Mouse (Mus musculus): Measurements from ENCODE around the gene Stra8. TPM values are rescaled to one million over a fixed set of nuclear protein-coding genes. Genes with fewer than 3 reads are reported as not detected.

Gene Stra8
- polyA plus RNA-seq (2015; fragmentation: Nextera tagmentation; extraction: Ambion mirVana): not detected in 2 replicates

DNA sequence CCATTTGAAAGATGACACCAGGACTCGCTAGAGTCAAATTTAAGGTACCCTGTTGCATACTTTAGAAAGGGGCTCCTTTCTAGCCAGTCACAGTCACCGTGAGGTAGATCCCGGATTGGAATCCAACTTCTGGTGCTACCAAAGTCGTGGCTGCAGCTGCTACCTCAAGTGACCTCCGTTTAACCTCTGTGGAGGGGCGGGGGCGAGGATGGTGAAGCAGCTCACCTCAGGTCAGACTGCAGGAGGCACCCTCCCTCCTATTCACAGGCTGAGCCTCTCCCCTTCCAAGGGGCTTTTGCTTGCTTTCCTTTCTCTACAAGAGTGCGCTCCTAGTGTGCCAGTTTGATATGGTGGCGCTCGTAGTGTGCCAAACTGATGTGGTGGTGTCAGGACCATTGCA, at the start of gene Stra8:
TSS of gene Stra8 (plus strand) at position 208 of the 400 bp plus-strand sequence.
- Histone ChIP-seq H3K27ac (replicated peaks) (no peak within 1 kb of the TSS), H3K4me1 (peaks cover 3% of the 10 kb centered on the region; the same call in 1 of the 2 replicates), H3K4me2 (no peak within 1 kb of the TSS), H3K9me3 (no peaks in the 10 kb centered on the region), H3K4me3 (no peak within 1 kb of the TSS), H3K27me3 (replicated peaks) (no peaks in the 10 kb centered on the region), H3K36me3 (no peaks in the 10 kb centered on the region), H3K9ac (no peak within 1 kb of the TSS)
- no peak for ATAC-seq (ENCODE audit: extremely low read depth, insufficient number of reproducible peaks, low FRiP score, low TSS enrichment)
- WGBS: 43% methylated on average over 10 of the region's 10 CpGs

DNA sequence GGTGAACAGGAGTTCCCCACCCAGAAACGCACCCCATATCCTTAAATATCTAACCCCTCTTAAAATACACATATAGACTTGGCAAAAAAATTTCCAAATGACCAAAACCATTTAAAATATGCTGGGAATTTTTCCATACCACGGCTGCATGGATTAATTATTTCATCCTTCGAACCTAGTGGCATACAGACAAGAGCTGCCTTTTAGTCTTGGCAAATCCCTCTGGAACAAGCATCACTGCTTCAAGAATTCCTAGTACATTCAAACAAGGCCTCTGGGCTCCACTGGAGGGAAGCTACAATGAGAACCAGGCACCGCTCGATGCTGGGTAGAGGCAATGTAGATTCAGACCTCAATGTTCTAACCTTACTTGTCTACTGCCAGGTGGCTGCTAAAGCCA, 49.2 kb upstream of the Stra8 start:
- Histone ChIP-seq H3K4me1 (peaks cover 69% of the 10 kb centered on the region), H3K4me3 (no peak overlapping the region), H3K27ac (replicated peaks) (no peak overlapping the region), H3K27me3 (replicated peaks) (no peaks in the 10 kb centered on the region), H3K9ac (no peak overlapping the region), H3K36me3 (peaks cover 5% of the 10 kb centered on the region; the same call in 1 of the 2 replicates), H3K9me3 (no peaks in the 10 kb centered on the region), H3K4me2 (no peak overlapping the region)
- 69% methylated on average over 5 of the region's 5 CpGs for WGBS
- no peak for ATAC-seq (ENCODE audit: extremely low read depth, insufficient number of reproducible peaks, low FRiP score, low TSS enrichment)

DNA sequence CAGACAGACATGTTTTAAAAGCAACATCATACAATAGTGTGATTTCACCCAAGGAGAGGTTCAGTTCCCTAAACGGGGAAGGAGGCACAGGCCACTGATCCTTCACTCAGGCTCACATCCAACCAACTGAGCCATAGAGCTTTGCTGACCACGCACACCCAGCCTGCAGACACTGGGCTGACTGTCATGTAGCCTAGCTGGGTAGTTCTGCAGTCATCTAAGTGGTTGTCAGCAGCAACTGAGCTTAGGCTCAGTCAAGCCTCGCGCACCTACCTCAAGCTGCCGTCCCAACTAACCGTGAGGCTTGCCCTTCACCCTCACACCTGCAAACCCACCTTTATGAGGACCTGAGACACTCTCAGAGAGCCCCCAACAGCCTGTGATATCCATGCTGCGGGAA, 48.0 kb upstream of the Stra8 start:
- Histone ChIP-seq H3K4me1 (peaks cover 69% of the 10 kb centered on the region), H3K4me2 (no peak overlapping the region), H3K27ac (replicated peaks) (no peak overlapping the region), H3K4me3 (no peak overlapping the region), H3K9me3 (no peaks in the 10 kb centered on the region), H3K36me3 (peaks cover 5% of the 10 kb centered on the region; the same call in 1 of the 2 replicates), H3K27me3 (replicated peaks) (no peaks in the 10 kb centered on the region), H3K9ac (no peak overlapping the region)
- ATAC-seq (ENCODE audit: extremely low read depth, insufficient number of reproducible peaks, low FRiP score, low TSS enrichment): no peak
- 86% methylated on average over 7 of the region's 7 CpGs for WGBS

DNA sequence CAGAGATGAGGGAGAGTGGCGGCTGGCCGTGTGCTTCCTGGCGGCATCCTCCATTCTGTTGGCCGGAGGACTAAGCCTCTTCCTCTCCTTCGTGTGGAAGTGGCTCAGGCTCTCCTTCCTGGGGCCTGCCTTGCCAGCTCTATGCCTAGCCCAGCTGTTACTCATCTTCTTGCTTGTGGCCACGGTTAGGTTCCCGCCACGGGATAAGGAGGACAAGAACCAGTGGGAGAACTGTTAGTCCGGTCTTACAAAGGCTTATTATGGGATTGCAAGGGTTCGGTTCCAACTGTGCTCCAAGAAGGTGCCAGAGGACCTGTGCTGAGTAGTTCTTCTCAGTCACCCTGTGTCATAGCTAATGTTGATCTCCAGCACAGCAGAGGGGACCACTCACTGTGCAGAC, 47.1 kb upstream of the Stra8 start:
- H3K4me2 ChIP-seq: no peak overlapping the region
- peaks cover 5% of the 10 kb centered on the region; the same call in 1 of the 2 replicates for H3K36me3 ChIP-seq
- H3K4me1 ChIP-seq: peaks cover 69% of the 10 kb centered on the region
- 80% methylated on average over 10 of the region's 10 CpGs for WGBS
- no peak for ATAC-seq (ENCODE audit: extremely low read depth, insufficient number of reproducible peaks, low FRiP score, low TSS enrichment)
- no peak overlapping the region for H3K27ac ChIP-seq (replicated peaks)
- H3K9ac ChIP-seq: no peak overlapping the region
- H3K9me3 ChIP-seq: no peaks in the 10 kb centered on the region
- no peak overlapping the region for H3K4me3 ChIP-seq
- no peaks in the 10 kb centered on the region for H3K27me3 ChIP-seq (replicated peaks)

DNA sequence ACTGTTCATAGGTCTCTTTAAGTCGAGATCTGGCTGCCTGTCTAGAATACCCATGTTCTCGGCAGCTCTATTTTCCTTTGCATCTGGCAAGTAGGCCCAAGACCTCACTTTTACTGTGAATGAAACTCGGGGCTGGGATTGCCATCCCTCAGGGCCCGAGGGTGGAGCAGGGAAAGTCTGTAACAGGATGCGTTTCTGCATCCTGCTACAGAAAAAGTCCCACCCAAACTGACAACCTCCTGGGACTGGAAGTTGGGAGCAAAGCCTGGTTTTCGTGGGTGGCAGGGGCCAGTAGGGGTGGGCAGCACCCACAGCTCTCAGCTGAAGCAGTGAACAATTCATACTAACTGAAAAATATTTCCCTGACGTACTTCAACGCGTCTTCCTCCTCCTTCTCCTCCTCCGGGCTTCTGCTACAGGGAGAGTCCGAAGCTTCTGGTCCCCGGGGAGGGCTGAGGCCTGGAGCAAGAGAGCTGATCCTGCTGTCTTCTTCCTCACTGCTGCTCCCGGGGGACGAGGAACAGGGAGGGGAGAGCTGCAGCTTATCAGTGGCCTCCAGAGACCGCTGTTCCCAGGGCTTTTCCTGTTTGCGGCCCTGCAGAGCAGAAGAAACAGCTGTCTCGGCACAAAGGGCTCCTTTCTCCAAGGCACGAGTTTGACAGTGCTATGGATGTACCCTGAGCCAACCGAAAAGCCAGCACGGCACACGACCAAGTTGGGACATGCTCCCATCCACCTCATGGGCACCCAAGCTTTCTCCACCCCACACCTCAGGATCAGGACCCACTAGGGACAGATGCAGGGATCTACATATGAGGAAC, 45.7 kb upstream of the Stra8 start:
- Histone ChIP-seq H3K9ac (peak overlapping the region; percentile 60), H3K9me3 (no peaks in the 10 kb centered on the region), H3K4me2 (peak overlapping the region; percentile 77), H3K27me3 (replicated peaks) (no peaks in the 10 kb centered on the region), H3K27ac (replicated peaks) (peak overlapping the region; percentile 96), H3K36me3 (peaks cover 8% of the 10 kb centered on the region), H3K4me1 (peaks cover 65% of the 10 kb centered on the region), H3K4me3 (no peak overlapping the region)
- WGBS: 31% methylated on average over 21 of the region's 21 CpGs
- ATAC-seq (ENCODE audit: extremely low read depth, insufficient number of reproducible peaks, low FRiP score, low TSS enrichment): no peak

DNA sequence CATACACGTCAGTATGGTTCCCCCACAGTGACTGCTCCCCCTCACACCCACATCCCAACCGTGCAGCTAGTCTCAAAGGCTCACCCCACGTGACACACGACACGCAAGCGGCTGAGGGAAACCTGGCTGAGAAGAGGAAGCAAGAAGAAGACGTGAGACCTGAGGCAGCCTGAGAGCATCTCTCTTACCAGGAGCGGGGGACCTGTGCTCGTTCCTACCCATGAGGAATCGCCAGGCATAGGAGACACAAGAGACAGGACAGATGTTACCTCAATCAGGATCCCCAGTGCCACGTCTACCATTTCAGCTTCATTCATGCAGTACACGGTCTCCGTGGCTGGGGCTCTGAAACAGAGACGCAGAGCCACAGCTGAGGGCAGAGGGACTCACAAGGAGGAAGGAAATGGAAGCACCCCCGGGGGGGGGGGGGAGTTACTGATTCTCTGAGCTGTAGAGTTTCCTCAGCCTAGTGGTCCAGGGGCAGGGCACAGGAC, 44.6 kb upstream of the Stra8 start:
- H3K9me3 ChIP-seq: no peaks in the 10 kb centered on the region
- peak overlapping the region; percentile 77 for H3K4me2 ChIP-seq
- H3K4me1 ChIP-seq: peaks cover 55% of the 10 kb centered on the region
- H3K4me3 ChIP-seq: no peak overlapping the region
- WGBS: 77% methylated on average over 15 of the region's 15 CpGs
- no peaks in the 10 kb centered on the region for H3K27me3 ChIP-seq (replicated peaks)
- peaks cover 19% of the 10 kb centered on the region for H3K36me3 ChIP-seq
- ATAC-seq (ENCODE audit: extremely low read depth, insufficient number of reproducible peaks, low FRiP score, low TSS enrichment): no peak
- peak overlapping the region; percentile 96 for H3K27ac ChIP-seq (replicated peaks)
- peak overlapping the region; percentile 60 for H3K9ac ChIP-seq

DNA sequence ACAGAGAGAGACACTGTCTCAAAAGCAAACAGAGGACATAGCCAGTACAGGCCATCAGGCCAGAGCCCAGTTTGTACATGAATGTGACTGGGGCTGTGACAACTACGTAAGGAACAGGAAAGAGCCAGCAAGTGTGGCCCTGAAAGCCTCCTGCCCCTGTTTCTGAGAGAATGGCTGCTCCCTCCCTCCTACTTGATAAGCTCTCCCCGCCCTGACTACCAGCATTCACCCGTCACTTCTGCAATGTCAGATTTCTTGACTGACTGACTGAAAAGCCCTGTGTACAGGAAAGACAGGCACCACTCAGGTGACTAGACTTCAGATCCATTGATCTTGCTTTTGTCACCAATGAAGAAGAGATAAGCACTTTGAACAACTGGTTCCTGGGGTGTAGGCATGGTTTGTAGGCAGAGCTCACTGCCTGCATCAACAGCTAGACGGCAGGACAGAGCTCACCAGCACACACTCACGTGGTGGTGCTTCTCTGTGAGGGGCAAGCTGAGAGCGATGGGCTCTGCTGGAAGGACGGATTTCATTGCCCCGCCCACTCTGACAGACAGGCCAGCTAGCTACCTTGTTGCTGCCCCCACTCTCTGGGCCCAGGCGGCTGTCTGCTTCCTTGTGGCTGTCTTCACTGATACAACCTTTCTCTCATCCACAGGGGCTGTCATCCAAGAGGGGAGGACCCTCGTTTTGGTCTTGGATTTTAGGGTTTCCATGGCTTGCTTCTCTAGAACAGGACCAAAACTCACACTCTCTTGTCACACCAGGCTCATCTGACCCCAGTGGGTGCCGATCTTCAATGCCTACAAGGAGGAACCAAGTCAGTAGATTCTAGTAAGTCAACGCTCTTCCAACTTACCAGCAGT, 43.8 kb upstream of the Stra8 start:
- Histone ChIP-seq H3K27me3 (replicated peaks) (no peaks in the 10 kb centered on the region), H3K4me3 (peak overlapping the region; percentile 78), H3K4me1 (peaks cover 48% of the 10 kb centered on the region), H3K9me3 (no peaks in the 10 kb centered on the region), H3K27ac (replicated peaks) (peak overlapping the region; percentile 96), H3K36me3 (peaks cover 27% of the 10 kb centered on the region), H3K9ac (peak overlapping the region; percentile 94), H3K4me2 (peak overlapping the region; percentile 77)
- 27% methylated on average over 12 of the region's 12 CpGs for WGBS
- ATAC-seq (ENCODE audit: extremely low read depth, insufficient number of reproducible peaks, low FRiP score, low TSS enrichment): 0 out of 2 replicates have a peak, but pooled peaks have one; percentile 27

DNA sequence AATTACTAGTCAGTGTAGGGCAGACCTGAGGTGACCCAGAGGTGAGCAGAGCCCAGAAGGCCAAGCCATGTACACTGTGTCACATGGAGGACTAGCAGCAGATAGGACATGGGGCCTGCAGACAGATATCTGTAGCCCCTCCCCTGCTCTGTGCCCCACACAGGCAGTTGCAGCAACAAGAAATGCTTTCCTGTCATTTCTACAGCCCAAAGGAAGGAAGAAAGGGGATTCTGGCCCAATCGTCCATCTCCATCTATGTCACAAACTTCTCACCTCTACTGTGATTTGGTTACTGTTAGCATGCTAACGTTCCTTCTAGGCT, 43.2 kb upstream of the Stra8 start:
- Histone ChIP-seq H3K4me2 (peak overlapping the region; percentile 77), H3K9me3 (no peaks in the 10 kb centered on the region), H3K9ac (peak overlapping the region; percentile 94), H3K36me3 (peaks cover 33% of the 10 kb centered on the region), H3K27me3 (replicated peaks) (no peaks in the 10 kb centered on the region), H3K4me1 (peaks cover 47% of the 10 kb centered on the region), H3K4me3 (peak overlapping the region; percentile 78), H3K27ac (replicated peaks) (peak overlapping the region; percentile 96)
- 17% methylated on average over 2 of the region's 2 CpGs for WGBS
- ATAC-seq (ENCODE audit: extremely low read depth, insufficient number of reproducible peaks, low FRiP score, low TSS enrichment): no peak

DNA sequence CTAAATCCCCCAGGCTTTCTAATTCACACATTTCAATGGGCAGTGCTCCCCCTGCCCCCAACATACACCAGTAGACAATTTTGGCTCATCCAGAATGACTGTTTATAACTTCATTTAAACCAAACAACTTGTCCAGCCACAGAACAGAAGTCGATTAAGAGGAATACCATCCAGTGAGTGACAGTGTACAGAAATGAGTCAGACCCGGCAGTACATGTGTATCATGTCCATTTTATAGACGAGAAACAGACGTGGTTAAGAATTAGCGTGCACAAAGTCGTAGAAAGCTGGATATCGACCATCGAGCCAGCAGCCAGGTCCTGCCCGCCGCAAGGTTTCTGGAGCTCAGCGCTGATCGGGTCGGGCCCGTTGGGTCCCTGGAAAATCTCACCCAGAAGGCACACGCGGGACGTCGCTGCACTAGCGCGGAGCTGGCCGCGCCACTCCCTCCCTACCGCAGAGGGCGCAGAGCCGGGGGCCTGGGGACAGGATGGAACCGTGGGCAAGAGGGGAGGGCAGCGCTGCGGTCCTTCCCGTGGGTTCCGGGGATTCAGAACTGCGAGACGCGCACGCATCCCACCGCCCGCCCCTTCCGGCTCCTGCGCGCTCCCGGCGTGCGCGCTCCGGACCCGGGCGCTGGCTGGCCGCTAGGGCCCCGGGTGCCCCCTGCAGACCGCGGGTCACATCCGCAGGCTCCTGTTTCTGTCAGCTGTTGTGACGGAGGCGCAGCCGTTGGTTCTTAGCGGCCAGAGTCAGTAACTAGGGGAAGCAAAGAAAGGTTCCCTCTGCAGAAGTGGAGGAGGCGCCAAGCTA, 42.2 kb upstream of the Stra8 start, which contains the start of gene Cyren:
TSS of gene Cyren (minus strand) at position 552 of the 813 bp plus-strand sequence.
- ATAC-seq (ENCODE audit: extremely low read depth, insufficient number of reproducible peaks, low FRiP score, low TSS enrichment): peak; percentile 84
- under 1% methylated on average over 53 of the region's 56 CpGs for WGBS

DNA sequence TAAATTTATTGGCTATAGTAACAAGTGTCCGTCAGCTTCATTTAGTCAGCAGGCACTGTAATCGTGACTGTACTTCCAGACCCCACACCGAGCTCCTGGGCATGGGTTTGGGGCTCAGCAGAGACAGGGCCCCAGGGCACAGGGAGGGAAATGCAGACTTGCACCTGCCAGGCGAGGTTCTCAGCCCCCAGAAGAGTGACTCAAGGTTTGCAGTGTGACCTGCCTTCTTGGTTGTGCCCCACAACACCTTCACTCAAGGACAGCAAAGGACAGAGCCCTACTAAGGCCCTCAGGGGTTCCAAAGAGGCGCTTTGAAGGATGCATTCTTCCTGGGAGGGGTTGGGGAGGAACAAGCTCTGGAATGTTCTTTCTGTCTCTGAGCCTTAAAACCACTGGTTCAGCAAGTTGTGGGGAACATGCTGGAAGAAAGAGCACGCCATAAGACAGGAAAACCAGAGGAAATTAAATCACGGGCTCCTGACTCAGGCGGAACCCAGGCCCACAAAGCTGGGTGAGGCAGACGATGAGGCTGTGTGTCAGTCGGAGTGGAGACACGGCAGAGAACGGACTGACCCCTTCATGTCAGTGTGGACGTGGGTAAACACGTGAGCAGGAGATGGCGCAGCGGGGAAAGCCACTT, 40.7 kb upstream of the Stra8 start:
- Histone ChIP-seq H3K36me3 (peaks cover 51% of the 10 kb centered on the region), H3K9ac (no peak overlapping the region; the same call in 1 of the 2 replicates), H3K4me1 (peaks cover 39% of the 10 kb centered on the region), H3K27me3 (replicated peaks) (no peaks in the 10 kb centered on the region), H3K4me2 (no peak overlapping the region), H3K4me3 (no peak overlapping the region), H3K27ac (replicated peaks) (no peak overlapping the region), H3K9me3 (no peaks in the 10 kb centered on the region)
- no peak for ATAC-seq (ENCODE audit: extremely low read depth, insufficient number of reproducible peaks, low FRiP score, low TSS enrichment)
- WGBS: 90% methylated on average over 16 of the region's 16 CpGs

More for the DNA sequence above, 42.2 kb upstream of the Stra8 start, which contains the start of gene Cyren:
- H3K27me3 ChIP-seq (replicated peaks): no peaks in the 10 kb centered on the region
- no peaks in the 10 kb centered on the region for H3K9me3 ChIP-seq
- H3K4me3 ChIP-seq: peak within 1 kb of the TSS; percentile 78
- peaks cover 43% of the 10 kb centered on the region for H3K36me3 ChIP-seq
- peaks cover 47% of the 10 kb centered on the region for H3K4me1 ChIP-seq
- peak within 1 kb of the TSS; percentile 77 for H3K4me2 ChIP-seq
- H3K27ac ChIP-seq (replicated peaks): peak within 1 kb of the TSS; percentile 96
- H3K9ac ChIP-seq: peak within 1 kb of the TSS; percentile 94
